Mouse (Mus musculus) gastrocnemius, adult 2 months (tissue): Measurements from ENCODE around the gene Pdia3. TPM values are rescaled to one million over a fixed set of nuclear protein-coding genes. Genes with fewer than 3 reads are reported as not detected.
A peak's percentile ranks its signal among the peaks of the same experiment; 100 is the strongest.
"Not testable (repeated sequence)": the region's sequence is repeated elsewhere in the genome, so short reads cannot be mapped to it uniquely, and the experiment has no call there.

Source experiments
- DNase-seq: peaks from one replicate; pipeline ENCODE4 v3.0.0; 2022
- H3K27ac ChIP-seq: fragments of 200-600 bp; 2 replicates; pipeline ENCODE4 v1.8.1; 2022; ENCODE audit warnings: mild to moderate bottlenecking
- H3K4me3 ChIP-seq: fragments of 200-600 bp; 2 replicates; pipeline ENCODE4 v1.8.1; 2022; ENCODE audit warnings: mild to moderate bottlenecking, moderate library complexity
- CTCF ChIP-seq: fragments of 200-600 bp; IDR thresholded peaks from 2 replicates; pipeline ENCODE4 v1.8.1; 2022; ENCODE audit warnings: antibody characterized with exemption, mild to moderate bottlenecking, moderate library complexity
- intact Hi-C: fragments of 180-260 bp; cut with DNase I; formaldehyde crosslinking; loops from one replicate; pipeline ENCODE4 v1.15.1; 2025
- microRNA-seq: library from miRNA; unstranded; fragments of <30 nt; microRNA quantifications from one replicate; pipeline ENCODE4 v1.2.0, GENCODE M21; 2021
- total RNA-seq, 2 experiments: library from RNA; stranded (reverse); gene quantifications; 2 replicates each; pipeline ENCODE4 v1.2.3; 2021

Pdia3 gene
- total RNA-seq, 2 experiments from 2014 or later = 34.1 to 46.9 TPM

DNA sequence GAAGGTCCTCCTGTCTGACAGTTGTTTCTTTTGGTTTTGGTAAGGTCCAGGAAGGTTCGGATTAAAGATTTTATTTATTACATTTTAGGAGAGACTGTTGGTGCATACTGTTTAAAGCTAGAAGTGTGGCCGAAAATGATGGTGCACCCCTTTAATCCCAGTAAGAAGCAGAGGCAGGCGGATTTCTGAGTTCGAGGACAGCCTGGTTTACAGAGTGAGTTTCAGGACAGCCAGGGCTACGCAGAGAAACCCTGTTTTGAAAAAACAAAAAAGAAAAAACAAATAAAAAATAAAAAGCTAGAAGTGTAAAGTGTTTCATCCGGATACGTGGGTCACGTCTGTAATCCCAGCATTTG is 60.6 kb downstream of the Pdia3 start:
- DNase-seq = peak; percentile 43
- H3K27ac ChIP-seq = peak overlapping the region; percentile 86
- no peak for TF ChIP-seq CTCF
- intact Hi-C loops = no loop called here
- peak overlapping the region; percentile 84 for H3K4me3 ChIP-seq

DNA sequence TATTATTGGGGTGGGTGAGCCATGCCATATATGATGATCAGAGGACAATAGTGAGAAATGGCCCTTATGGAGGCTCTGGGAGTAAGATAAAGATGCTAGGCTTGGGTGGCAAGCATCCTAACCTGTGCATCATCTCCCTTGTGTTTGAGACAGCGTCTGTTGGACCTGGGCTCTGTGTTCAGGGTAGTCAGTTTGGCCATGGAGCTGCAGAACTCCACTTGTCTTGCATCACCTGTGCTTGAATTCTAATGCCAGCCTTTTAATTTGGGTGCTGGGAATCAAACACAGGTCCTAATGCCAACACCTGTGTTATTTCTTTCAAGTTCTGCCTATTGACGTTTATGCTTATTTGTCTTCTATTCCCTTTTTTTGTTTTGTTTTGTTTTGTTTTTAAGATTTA is 61.7 kb downstream of the Pdia3 start:
- H3K27ac ChIP-seq, H3K4me3 ChIP-seq, DNase-seq, intact Hi-C loops: not testable (repeated sequence)

DNA sequence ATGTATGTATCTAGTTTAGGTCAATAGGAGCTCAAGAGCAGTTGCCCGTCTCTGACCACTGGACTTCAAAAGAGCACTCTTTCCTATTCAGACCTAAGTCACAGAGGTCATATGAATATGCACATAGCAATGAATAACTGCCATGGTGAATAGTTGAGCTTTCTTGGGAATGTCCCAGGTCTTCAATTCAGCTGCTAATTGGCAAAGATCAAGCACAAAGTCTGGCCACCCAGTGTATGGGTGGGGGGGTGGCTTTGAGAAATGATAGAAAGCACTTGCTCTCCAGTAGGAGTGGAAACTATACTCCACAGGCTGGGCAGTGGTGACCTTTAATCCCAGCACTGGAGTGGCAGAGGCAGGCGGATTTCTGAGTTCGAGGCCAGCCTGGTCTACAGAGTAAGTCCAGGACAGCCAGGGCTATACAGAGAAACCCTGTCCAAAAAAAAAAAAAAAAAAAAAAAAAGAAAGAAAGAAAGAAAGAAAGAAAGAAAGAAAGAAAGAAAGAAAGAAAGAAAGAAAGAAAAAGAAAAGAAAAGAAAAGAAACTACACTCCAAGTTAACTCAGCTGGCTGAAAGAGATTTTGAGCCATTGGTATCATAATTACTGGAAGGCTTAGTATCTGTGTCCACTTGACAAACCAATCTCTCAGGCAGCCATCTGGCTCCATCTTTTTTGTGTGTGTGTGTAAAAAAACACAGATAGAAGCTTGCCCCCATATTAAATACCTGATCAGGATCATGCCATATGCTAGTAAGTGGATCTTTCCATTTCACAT is 64.1 kb downstream of the Pdia3 start:
- DNase-seq = no peak
- no peak overlapping the region for H3K4me3 ChIP-seq
- intact Hi-C loops = no loop called here
- no peak overlapping the region for H3K27ac ChIP-seq
- no peak for TF ChIP-seq CTCF

DNA sequence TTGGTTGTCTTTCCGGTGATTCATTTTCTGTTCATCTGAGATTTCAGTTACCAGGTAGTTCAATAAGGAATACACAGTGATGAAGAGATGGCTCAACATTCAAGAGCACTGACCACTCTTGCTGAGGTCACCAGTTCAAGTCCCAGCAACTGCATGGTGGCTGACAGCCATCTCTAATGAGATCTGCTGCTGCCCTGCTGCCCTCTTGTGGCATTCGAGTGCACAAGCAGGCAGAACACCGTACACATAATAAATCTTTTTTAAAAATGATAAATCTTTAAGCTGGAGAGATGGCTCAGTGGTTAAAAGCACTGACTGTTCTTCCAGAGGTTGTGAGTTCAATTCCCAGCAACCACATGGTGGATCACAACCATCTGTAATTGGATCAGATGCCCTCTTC is 66.9 kb downstream of the Pdia3 start:
- H3K4me3 ChIP-seq = no peak overlapping the region
- no peak overlapping the region for H3K27ac ChIP-seq
- DNase-seq = peak; percentile 35
- peak; percentile 69 for TF ChIP-seq CTCF
- intact Hi-C loops = loop anchor here (5.0 kb wide), 1 partner anchor 68 kb away; the partner anchor contains the start of genes Catsper2 and Pdia3

DNA sequence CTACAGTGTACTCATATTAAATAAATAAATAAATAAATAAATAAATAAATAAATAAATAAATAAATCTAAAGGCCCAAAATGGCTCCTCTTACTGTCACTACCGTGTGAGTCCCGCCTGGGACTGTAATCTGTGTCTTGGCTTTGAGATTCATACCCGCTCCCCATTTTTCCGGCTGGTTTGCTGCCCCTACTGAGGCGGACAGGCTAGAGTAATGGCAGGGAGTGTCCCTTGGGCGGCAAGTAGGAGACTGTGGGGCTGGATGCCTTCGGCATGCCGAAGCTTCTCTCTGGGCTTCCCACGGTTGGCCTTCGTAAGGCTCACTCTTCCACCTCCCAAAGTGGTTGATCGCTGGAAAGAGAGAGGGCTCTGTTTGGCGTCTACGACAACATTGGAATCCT is 67.3 kb downstream of the Pdia3 start:
- intact Hi-C loops = loop anchor here (5.0 kb wide), 1 partner anchor 69 kb away; the partner anchor contains the start of genes Catsper2 and Pdia3
- H3K4me3 ChIP-seq, H3K27ac ChIP-seq, DNase-seq: not testable (repeated sequence)

DNA sequence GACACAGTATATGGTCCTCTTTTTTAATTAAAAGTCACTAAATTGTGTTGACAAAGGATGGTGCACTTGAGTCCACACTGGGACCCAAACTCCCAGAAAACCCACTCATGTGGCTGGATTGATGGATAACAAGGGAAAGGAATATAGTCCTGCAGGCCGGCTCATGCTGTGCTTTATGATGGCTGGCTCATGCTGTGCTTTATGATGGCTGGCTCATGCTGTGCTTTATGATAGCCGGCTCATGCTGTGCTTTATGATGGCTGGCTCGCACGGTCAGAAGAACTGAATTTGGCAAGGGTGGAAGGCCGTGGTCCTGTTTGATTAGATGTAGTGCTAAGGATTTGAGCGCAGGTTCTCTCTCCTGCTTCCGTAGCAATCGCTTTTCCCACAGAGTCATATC is 70.0 kb downstream of the Pdia3 start:
- Histone ChIP-seq H3K27ac (no peak overlapping the region), H3K4me3 (no peak overlapping the region)
- DNase-seq = no peak
- no peak for TF ChIP-seq CTCF
- intact Hi-C loops = loop anchor here (5.0 kb wide), 1 partner anchor 71 kb away; the partner anchor contains the start of genes Catsper2 and Pdia3

DNA sequence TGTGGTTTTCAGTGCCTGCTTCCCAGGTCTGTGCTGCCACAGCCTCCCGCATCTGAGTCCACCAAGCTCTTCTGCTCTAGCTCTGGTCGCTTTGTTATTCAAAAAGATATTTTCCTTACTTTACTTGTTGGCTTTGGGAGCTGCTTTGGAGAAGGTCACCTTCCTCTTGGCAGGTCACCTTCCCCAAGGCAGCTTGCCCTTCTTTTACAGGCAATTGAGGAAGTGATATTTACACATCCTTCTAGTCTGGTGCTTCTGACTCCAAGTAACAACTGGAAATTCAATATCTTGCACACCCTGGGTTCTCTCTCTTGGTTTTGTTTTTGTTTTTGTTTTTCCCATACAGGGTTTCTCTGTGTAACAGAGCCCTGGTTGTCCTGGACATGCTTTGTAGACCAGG is 70.8 kb downstream of the Pdia3 start:
- H3K27ac ChIP-seq, H3K4me3 ChIP-seq, DNase-seq: not testable (repeated sequence)
- intact Hi-C loops = loop anchor here (5.0 kb wide), 1 partner anchor 72 kb away; the partner anchor contains the start of genes Catsper2 and Pdia3

Small RNAs within 50 kb of the gene (microRNA-seq; reads per million reads assigned to microRNA genes)
- not detected for gene Gm22953

Other genes with a start within 250 kb of the Pdia3 start
- gene Tubgcp4, start 243.1 kb upstream of the Pdia3 start, total RNA-seq = 10 to 100 TPM; 10.3 to 10.9 TPM
- gene Zscan29, start 242.7 kb upstream of the Pdia3 start, total RNA-seq = 1 to 10 TPM; 5.2 to 5.5 TPM
- gene Trp53bp1, start 142.4 kb upstream of the Pdia3 start, total RNA-seq = 10 to 100 TPM; 15.9 to 16.0 TPM
- gene Map1a, start 124.2 kb upstream of the Pdia3 start, total RNA-seq = 10 to 100 TPM in 1 of 2 experiments, 1 to 10 TPM in 1; 9.1 to 16.5 TPM
- 100 to 1,000 TPM in 1 of 2 experiments, 10 to 100 TPM in 1; 70.6 to 144 TPM for gene Ppip5k1, start 58.4 kb upstream of the Pdia3 start, total RNA-seq
- gene Ckmt1, start 56.1 kb upstream of the Pdia3 start, total RNA-seq = not detected
- gene Strc, start 26.6 kb upstream of the Pdia3 start, total RNA-seq = under 1 TPM in 1 of 2 experiments, not detected in 1; 0.18 TPM
- 1 to 10 TPM; 1.6 to 2.8 TPM for gene Catsper2, start within 50 bp of the Pdia3 start, total RNA-seq
- gene Ell3, start 30.5 kb downstream of the Pdia3 start, total RNA-seq = not detected
- 100 to 1,000 TPM; 286 to 358 TPM for gene Serf2, start 35.4 kb downstream of the Pdia3 start, total RNA-seq
- gene Hypk, start 39.5 kb downstream of the Pdia3 start, total RNA-seq = 10 to 100 TPM; 21.0 to 21.7 TPM
- gene Serinc4, start 43.0 kb downstream of the Pdia3 start, total RNA-seq = not detected
- 10 to 100 TPM; 24.2 to 27.6 TPM for gene Mfap1b, start 60.3 kb downstream of the Pdia3 start, total RNA-seq
- gene Mfap1a, start 92.9 kb downstream of the Pdia3 start, total RNA-seq = 10 to 100 TPM; 17.3 to 21.6 TPM
- gene Wdr76, start 92.9 kb downstream of the Pdia3 start, total RNA-seq = 1 to 10 TPM; 1.7 to 2.4 TPM